Mouse (Mus musculus): ENCODE results near the gene Hoxb2. TPM values are rescaled to one million over a fixed set of nuclear protein-coding genes. Genes with fewer than 3 reads are reported as not detected.

The Hoxb2 gene
- polyA plus RNA-seq, 1 experiment from 2014 or later = 45.9 TPM

DNA sequence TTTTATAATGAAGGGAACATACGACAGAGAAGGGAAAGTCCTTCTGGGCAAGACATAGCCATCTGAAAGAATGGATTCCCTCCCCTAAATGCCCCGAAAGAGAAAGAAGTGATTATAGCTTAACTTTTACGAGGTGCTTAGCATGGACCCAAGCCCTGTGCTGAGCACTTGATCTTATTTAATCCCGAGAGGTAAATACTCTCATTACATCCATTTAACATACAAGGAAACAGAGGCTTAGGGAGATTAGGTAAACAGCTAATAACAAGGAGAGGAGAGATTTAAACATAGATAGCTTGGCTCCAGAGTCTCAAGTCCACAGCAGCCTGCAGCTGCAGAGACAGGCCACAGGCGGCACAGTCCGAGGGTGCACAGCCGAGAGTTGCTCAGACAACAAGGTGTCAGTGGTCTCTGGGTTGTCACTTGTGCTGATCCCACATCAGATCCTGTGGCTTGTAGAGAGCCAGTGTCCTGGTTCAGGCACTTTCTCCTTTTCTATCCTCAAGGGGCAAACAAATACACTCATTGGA is 47.5 kb downstream of the Hoxb2 start:
- Histone ChIP-seq H3K4me2 (0 out of 2 replicates have a peak overlapping the region, but pooled peaks have one; percentile 35), H3K27ac (peak overlapping the region; percentile 84)
- 0 out of 2 replicates have a peak, but pooled peaks have one; percentile 18 for ATAC-seq (replicated peaks; ENCODE audit: low FRiP score)

DNA sequence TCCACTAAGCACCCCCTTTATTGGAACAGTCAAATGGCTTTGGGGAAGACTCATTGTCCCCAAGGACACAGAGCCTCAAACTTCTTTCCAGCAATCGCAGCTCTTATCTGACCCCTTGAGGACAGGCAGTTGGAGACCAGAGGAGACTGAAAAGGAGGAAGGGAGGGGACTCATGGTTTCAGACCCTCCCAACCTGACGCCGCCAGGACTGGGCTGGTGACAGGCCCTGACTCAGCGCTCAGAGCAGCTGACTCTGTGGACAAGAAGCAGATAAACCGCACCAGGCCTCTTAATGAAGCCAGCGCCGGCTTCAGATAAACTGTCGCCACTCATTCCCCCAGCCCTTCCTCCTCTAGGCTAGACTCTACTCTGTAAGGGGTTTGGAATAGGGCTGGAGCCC is 49.6 kb downstream of the Hoxb2 start:
- Histone ChIP-seq H3K4me3 (replicated peaks) (no peak overlapping the region), H3K4me1 (peaks cover 51% of the 10 kb centered on the region), H3K9ac (no peak overlapping the region), H3K4me2 (no peak overlapping the region), H3K27ac (no peak overlapping the region), H3K27me3 (no peaks in the 10 kb centered on the region), H3K9me3 (replicated peaks) (no peaks in the 10 kb centered on the region), H3K36me3 (no peaks in the 10 kb centered on the region)
- 25% methylated on average over 8 of the region's 8 CpGs for WGBS
- ATAC-seq (replicated peaks; ENCODE audit: low FRiP score) = no peak

More for the DNA sequence above, 47.5 kb downstream of the Hoxb2 start:
- 44% methylated on average over 7 of the region's 7 CpGs for WGBS
- H3K9ac ChIP-seq = no peak overlapping the region
- H3K36me3 ChIP-seq = no peaks in the 10 kb centered on the region
- H3K4me1 ChIP-seq = peaks cover 38% of the 10 kb centered on the region
- H3K4me3 ChIP-seq (replicated peaks) = no peak overlapping the region
- no peaks in the 10 kb centered on the region for H3K27me3 ChIP-seq
- H3K9me3 ChIP-seq (replicated peaks) = no peaks in the 10 kb centered on the region

MicroRNAs encoded within 50 kb of the gene (microRNA counts, 519-probe panel; counts per million panel counts)
- 4,294 counts per million, percentile 97 among the panel's probes with 10 or more counts for microRNA mmu-miR-10a

Small RNA genes lying within 50 kb of the gene (microRNA-seq; reads per million reads assigned to microRNA genes)
- 184,059 reads per million, percentile 100 among the genes with 10 or more reads in this experiment for gene Mir10a

Other genes starting within 250 kb of the Hoxb2 start
- gene Calcoco2, start 238.6 kb upstream of the Hoxb2 start, polyA plus RNA-seq (2015; fragmentation: Nextera tagmentation; extraction: Ambion mirVana) = not detected in 2 replicates
- 0.05 TPM in 1 of 2 replicates, not detected in the other for gene Ttll6, start 216.7 kb upstream of the Hoxb2 start, polyA plus RNA-seq (2015; fragmentation: Nextera tagmentation; extraction: Ambion mirVana)
- gene Hoxb13, start 156.2 kb upstream of the Hoxb2 start, polyA plus RNA-seq (2015; fragmentation: Nextera tagmentation; extraction: Ambion mirVana) = 0.09 and 1.0 TPM in 2 replicates
- gene Hoxb9, start 79.1 kb upstream of the Hoxb2 start, polyA plus RNA-seq (2015; fragmentation: Nextera tagmentation; extraction: Ambion mirVana) = 22.3 and 27.2 TPM in 2 replicates
- gene Hoxb8, start 68.6 kb upstream of the Hoxb2 start, polyA plus RNA-seq (2015; fragmentation: Nextera tagmentation; extraction: Ambion mirVana) = 8.9 and 9.8 TPM in 2 replicates
- gene Hoxb7, start 63.9 kb upstream of the Hoxb2 start, polyA plus RNA-seq (2015; fragmentation: Nextera tagmentation; extraction: Ambion mirVana) = 58.5 and 62.7 TPM in 2 replicates
- 47.1 and 49.1 TPM in 2 replicates for gene Hoxb6, start 58.0 kb upstream of the Hoxb2 start, polyA plus RNA-seq (2015; fragmentation: Nextera tagmentation; extraction: Ambion mirVana)
- gene Hoxb5, start 47.2 kb upstream of the Hoxb2 start, polyA plus RNA-seq (2015; fragmentation: Nextera tagmentation; extraction: Ambion mirVana) = 18.8 and 20.2 TPM in 2 replicates
- 6.4 and 7.1 TPM in 2 replicates for gene Hoxb4, start 32.3 kb upstream of the Hoxb2 start, polyA plus RNA-seq (2015; fragmentation: Nextera tagmentation; extraction: Ambion mirVana)
- 4.4 and 4.5 TPM in 2 replicates for gene Hoxb3, start 27.2 kb upstream of the Hoxb2 start, polyA plus RNA-seq (2015; fragmentation: Nextera tagmentation; extraction: Ambion mirVana)
- gene Hoxb1, start 15.2 kb downstream of the Hoxb2 start, polyA plus RNA-seq (2015; fragmentation: Nextera tagmentation; extraction: Ambion mirVana) = 0.27 and 0.35 TPM in 2 replicates
- gene Skap1, start 114.1 kb downstream of the Hoxb2 start, polyA plus RNA-seq (2015; fragmentation: Nextera tagmentation; extraction: Ambion mirVana) = 10.4 and 10.6 TPM in 2 replicates